Mouse (Mus musculus) regulatory T cell (primary cell): ENCODE measurements at regions not wholly inside any gene's neighbourhood (a gene's known extent, or its start where the extent isn't known, plus 50 kb on each side); places are given as distances from the start of the nearest gene placed in this dataset.

Source experiments
- in situ Hi-C: fragments of 300-600 bp; cut with MboI, MseI; formaldehyde crosslinking; loops from one replicate; pipeline ENCODE4 v1.15.1; 2025; ENCODE audit warnings: high pct_unique_total_duplicates

GRCm38 (mm10) chr17:7467638-7468037, 82.4 kb upstream of the Unc93a2 start:
- in situ Hi-C loops, result loop anchor here (5.0 to 10.0 kb wide), 2 partner anchors 55 to 207 kb away; no protein-coding TSS in a partner anchor

GRCm38 (mm10) chr17:7464901-7465300, 79.6 kb upstream of the Unc93a2 start:
- in situ Hi-C loops, result loop anchor here (5.0 to 10.0 kb wide), 2 partner anchors 57 to 210 kb away; no protein-coding TSS in a partner anchor

- in situ Hi-C loops, result loop anchor here (10.0 kb wide), 1 partner anchor 214 kb away; no protein-coding TSS in a partner anchor
These were observed 75.9 kb upstream of the Unc93a2 start for GRCm38 (mm10) chr17:7461164-7461563.

GRCm38 (mm10) chr17:7456939-7457338, 71.7 kb upstream of the Unc93a2 start:
- in situ Hi-C loops, result loop anchor here (10.0 kb wide), 1 partner anchor 152 kb away; no protein-coding TSS in a partner anchor

GRCm38 (mm10) chr17:7443822-7444221, 58.6 kb upstream of the Unc93a2 start:
- in situ Hi-C loops, result loop anchor here (5.0 kb wide), 1 partner anchor 383 kb away; the partner anchor contains the start of gene Fndc1

GRCm38 (mm10) chr17:7435075-7435474, 49.8 kb upstream of the Unc93a2 start:
- in situ Hi-C loops, result no loop called here
